Mouse (Mus musculus): Measurements from ENCODE around the gene Zdhhc14. TPM values are rescaled to one million over a fixed set of nuclear protein-coding genes. Genes with fewer than 3 reads are reported as not detected.
A peak's percentile ranks its signal among the peaks of the same experiment; 100 is the strongest.

The Zdhhc14 gene
- polyA plus RNA-seq, 1 experiment = 2.9 TPM

DNA sequence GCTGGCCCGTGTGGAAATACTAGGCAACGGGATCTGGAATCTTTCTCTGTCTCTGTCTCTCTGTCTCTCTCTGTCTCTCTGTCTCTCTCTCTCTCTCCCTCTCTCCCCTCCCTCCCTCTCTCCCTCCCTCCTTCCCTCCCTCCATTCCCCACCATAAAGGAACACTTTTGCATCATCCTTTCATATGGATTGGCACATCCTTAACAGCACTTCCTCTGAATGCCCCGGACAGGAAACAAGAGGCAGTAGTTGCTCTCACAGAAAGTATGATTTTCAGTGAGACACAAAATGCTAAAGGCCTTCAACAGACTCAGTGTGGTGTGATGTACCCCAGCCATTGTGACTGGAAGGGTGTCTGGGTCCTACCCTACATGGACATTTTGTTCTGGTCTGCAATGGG is 89.9 kb downstream of the Zdhhc14 start:
- 81% methylated on average over 3 of the region's 3 CpGs for WGBS
- H3K4me1 ChIP-seq (ENCODE audit: control insufficient read depth, insufficient read depth, insufficient read length, low read length) = no peaks in the 10 kb centered on the region
- H3K27me3 ChIP-seq (ENCODE audit: control insufficient read depth, insufficient read depth, low read length) = no peaks in the 10 kb centered on the region
- H3K4me3 ChIP-seq (ENCODE audit: low read depth, low read length) = no peak overlapping the region
- no peaks in the 10 kb centered on the region for H3K36me3 ChIP-seq (ENCODE audit: control insufficient read depth, insufficient read depth, low read length)
- TF ChIP-seq POLR2A (IDR thresholded peaks at IDR 0.05; ENCODE audit: low read depth, low read length) (no peak), CTCF (IDR thresholded peaks at IDR 0.05; ENCODE audit: extremely low read depth, insufficient read length, insufficient replicate concordance, low read depth, low read length) (no peak)
- no peak overlapping the region for H3K27ac ChIP-seq (ENCODE audit: insufficient read depth, low read depth, low read length)

DNA sequence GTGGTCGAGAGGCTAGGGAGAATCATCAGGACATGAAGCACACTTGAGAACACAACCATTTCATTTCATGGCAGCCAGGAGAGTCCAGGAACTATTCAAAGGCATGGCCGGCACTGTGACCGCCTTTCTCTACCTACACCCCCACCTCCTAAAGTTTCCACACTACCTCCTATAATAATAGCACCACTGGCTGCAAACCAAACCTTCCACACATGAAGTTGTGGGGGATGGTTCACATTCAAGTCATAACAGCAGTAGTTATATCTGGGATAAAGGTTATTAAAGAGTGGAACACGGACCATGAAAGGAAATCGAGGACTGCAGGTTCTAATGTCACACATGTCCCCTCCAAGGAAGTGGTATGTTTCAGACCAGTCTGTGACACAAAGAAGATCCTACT is 90.6 kb downstream of the Zdhhc14 start:
- no peak overlapping the region for H3K27ac ChIP-seq (ENCODE audit: insufficient read depth, low read depth, low read length)
- no peaks in the 10 kb centered on the region for H3K36me3 ChIP-seq (ENCODE audit: control insufficient read depth, insufficient read depth, low read length)
- H3K27me3 ChIP-seq (ENCODE audit: control insufficient read depth, insufficient read depth, low read length) = no peaks in the 10 kb centered on the region
- TF ChIP-seq CTCF (IDR thresholded peaks at IDR 0.05; ENCODE audit: extremely low read depth, insufficient read length, insufficient replicate concordance, low read depth, low read length) (no peak), POLR2A (IDR thresholded peaks at IDR 0.05; ENCODE audit: low read depth, low read length) (no peak)
- 87% methylated on average over 5 of the region's 5 CpGs for WGBS
- no peaks in the 10 kb centered on the region for H3K4me1 ChIP-seq (ENCODE audit: control insufficient read depth, insufficient read depth, insufficient read length, low read length)
- no peak overlapping the region for H3K4me3 ChIP-seq (ENCODE audit: low read depth, low read length)

- no peak for TF ChIP-seq CTCF (IDR thresholded peaks at IDR 0.05; ENCODE audit: extremely low read depth, insufficient read length, insufficient replicate concordance, low read depth, low read length)
- H3K36me3 ChIP-seq (ENCODE audit: control insufficient read depth, insufficient read depth, low read length) = no peaks in the 10 kb centered on the region
- H3K4me3 ChIP-seq (ENCODE audit: low read depth, low read length) = no peak overlapping the region
- no peak overlapping the region for H3K27ac ChIP-seq (ENCODE audit: insufficient read depth, low read depth, low read length)
- H3K4me1 ChIP-seq (ENCODE audit: control insufficient read depth, insufficient read depth, insufficient read length, low read length) = no peaks in the 10 kb centered on the region
- no peaks in the 10 kb centered on the region for H3K27me3 ChIP-seq (ENCODE audit: control insufficient read depth, insufficient read depth, low read length)
- WGBS = 80% methylated on average over 12 of the region's 12 CpGs
Observed at GRCm38 (mm10) chr17:5583472-5584145, 91.3 kb downstream of the Zdhhc14 start.

- no peaks in the 10 kb centered on the region for H3K4me1 ChIP-seq (ENCODE audit: control insufficient read depth, insufficient read depth, insufficient read length, low read length)
- H3K4me3 ChIP-seq (ENCODE audit: low read depth, low read length) = no peak overlapping the region
- H3K27me3 ChIP-seq (ENCODE audit: control insufficient read depth, insufficient read depth, low read length) = no peaks in the 10 kb centered on the region
- WGBS = 57% methylated on average over 6 of the region's 6 CpGs
- no peaks in the 10 kb centered on the region for H3K36me3 ChIP-seq (ENCODE audit: control insufficient read depth, insufficient read depth, low read length)
- peak overlapping the region; percentile 39 for H3K27ac ChIP-seq (ENCODE audit: insufficient read depth, low read depth, low read length)
- TF ChIP-seq POLR2A (IDR thresholded peaks at IDR 0.05; ENCODE audit: low read depth, low read length) (no peak), CTCF (IDR thresholded peaks at IDR 0.05; ENCODE audit: extremely low read depth, insufficient read length, insufficient replicate concordance, low read depth, low read length) (no peak)
Observed at GRCm38 (mm10) chr17:5591604-5592209, 99.3 kb downstream of the Zdhhc14 start.

- TF ChIP-seq POLR2A (IDR thresholded peaks at IDR 0.05; ENCODE audit: low read depth, low read length) (no peak), CTCF (IDR thresholded peaks at IDR 0.05; ENCODE audit: extremely low read depth, insufficient read length, insufficient replicate concordance, low read depth, low read length) (no peak)
- no peaks in the 10 kb centered on the region for H3K27me3 ChIP-seq (ENCODE audit: control insufficient read depth, insufficient read depth, low read length)
- no peak overlapping the region for H3K27ac ChIP-seq (ENCODE audit: insufficient read depth, low read depth, low read length)
- H3K36me3 ChIP-seq (ENCODE audit: control insufficient read depth, insufficient read depth, low read length) = no peaks in the 10 kb centered on the region
- H3K4me3 ChIP-seq (ENCODE audit: low read depth, low read length) = no peak overlapping the region
- WGBS = 80% methylated on average over 2 of the region's 2 CpGs
- no peaks in the 10 kb centered on the region for H3K4me1 ChIP-seq (ENCODE audit: control insufficient read depth, insufficient read depth, insufficient read length, low read length)
Observed at GRCm38 (mm10) chr17:5593071-5593470, 100.7 kb downstream of the Zdhhc14 start.

- no peak overlapping the region for H3K27ac ChIP-seq (ENCODE audit: insufficient read depth, low read depth, low read length)
- TF ChIP-seq POLR2A (IDR thresholded peaks at IDR 0.05; ENCODE audit: low read depth, low read length) = no peak
- TF ChIP-seq CTCF (IDR thresholded peaks at IDR 0.05; ENCODE audit: extremely low read depth, insufficient read length, insufficient replicate concordance, low read depth, low read length) = no peak
- H3K36me3 ChIP-seq (ENCODE audit: control insufficient read depth, insufficient read depth, low read length) = no peaks in the 10 kb centered on the region
- no peaks in the 10 kb centered on the region for H3K4me1 ChIP-seq (ENCODE audit: control insufficient read depth, insufficient read depth, insufficient read length, low read length)
- H3K4me3 ChIP-seq (ENCODE audit: low read depth, low read length) = no peak overlapping the region
- WGBS = 81% methylated on average over 5 of the region's 5 CpGs
- no peaks in the 10 kb centered on the region for H3K27me3 ChIP-seq (ENCODE audit: control insufficient read depth, insufficient read depth, low read length)
Observed at GRCm38 (mm10) chr17:5595068-5595467, 102.7 kb downstream of the Zdhhc14 start.

DNA sequence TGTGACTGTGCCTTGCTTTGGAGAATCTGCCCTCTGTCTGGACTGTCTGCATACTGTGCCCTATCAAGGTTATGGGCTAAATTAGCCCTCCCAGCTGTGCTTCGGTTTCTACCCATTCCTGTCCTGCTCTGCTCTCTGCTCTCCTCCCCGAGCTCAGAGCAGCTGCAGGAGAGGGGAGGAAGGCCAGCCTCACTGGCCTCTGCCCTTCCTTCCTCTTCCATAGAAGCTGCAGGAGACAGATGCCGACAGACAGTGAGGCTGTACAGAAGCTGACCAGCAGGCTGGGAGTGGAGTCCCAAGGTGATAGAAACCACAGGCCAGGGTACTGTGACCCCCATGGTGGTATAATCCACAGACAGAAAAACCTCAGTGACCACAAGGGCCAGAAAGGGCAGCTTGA is 104.1 kb downstream of the Zdhhc14 start:
- Histone ChIP-seq H3K4me3 (ENCODE audit: low read depth, low read length) (no peak overlapping the region), H3K4me1 (ENCODE audit: control insufficient read depth, insufficient read depth, insufficient read length, low read length) (no peaks in the 10 kb centered on the region), H3K36me3 (ENCODE audit: control insufficient read depth, insufficient read depth, low read length) (no peaks in the 10 kb centered on the region), H3K27me3 (ENCODE audit: control insufficient read depth, insufficient read depth, low read length) (no peaks in the 10 kb centered on the region), H3K27ac (ENCODE audit: insufficient read depth, low read depth, low read length) (no peak overlapping the region)
- TF ChIP-seq CTCF (IDR thresholded peaks at IDR 0.05; ENCODE audit: extremely low read depth, insufficient read length, insufficient replicate concordance, low read depth, low read length) (no peak), POLR2A (IDR thresholded peaks at IDR 0.05; ENCODE audit: low read depth, low read length) (no peak)
- 43% methylated on average over 3 of the region's 3 CpGs for WGBS

Measured in small intestine, adult 2 months (tissue).